Mouse (Mus musculus) telencephalon, adult 2 months (tissue): Measurements from ENCODE around the gene Pou2f2.

ENCODE experiments used
- DNase-seq: peaks from one replicate; pipeline ENCODE4 v3.0.0-alpha.2; 2011; ENCODE audit warnings: low read depth, low spot score

Gene Pou2f2

DNA sequence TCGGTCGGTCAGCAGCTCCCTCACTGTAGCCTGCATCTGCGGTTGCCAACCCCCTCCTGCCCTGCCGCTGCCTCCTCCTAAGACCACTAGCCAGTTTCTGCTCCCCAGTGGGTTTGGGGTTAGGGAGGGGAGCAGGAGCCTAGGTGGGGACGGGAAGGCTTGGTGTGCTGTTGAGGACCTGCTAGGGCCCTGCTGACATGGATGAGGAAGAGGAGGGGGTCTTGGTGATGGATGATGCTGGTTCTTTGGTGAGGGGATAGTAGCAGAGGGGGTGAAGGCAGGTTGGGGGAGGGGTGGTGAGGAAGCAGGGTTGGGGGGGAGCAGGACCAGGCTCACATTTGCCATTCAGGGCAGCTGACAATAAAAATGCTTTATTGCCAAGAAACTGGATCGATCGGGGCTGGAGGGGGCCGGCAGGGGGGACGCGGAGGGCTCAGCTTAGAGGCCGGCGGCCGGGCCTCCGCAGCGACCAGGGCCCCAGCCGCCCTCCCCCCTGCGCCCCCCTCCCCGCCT is 29.3 kb downstream of the Pou2f2 start:
- no peak for DNase-seq

DNA sequence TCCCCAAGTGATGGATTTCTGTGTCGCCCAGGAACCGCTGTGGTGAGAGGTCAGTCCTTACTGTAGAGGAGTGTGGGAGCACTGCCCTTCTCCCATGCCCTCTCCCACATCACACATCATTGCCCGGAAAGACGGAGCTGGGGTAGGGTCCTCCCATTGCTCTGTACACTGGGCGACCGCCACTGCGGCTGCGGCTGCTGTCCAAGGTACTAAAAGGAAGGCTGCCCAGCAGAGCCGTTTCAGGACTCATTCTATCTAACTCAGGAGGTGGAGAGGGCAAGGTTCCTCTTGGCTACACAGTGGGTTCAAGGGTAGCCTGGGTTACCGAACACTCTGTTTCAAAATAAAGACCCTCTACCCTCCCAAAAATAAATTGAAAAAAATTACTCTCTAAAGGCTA is 33.6 kb downstream of the Pou2f2 start:
- no peak for DNase-seq

DNA sequence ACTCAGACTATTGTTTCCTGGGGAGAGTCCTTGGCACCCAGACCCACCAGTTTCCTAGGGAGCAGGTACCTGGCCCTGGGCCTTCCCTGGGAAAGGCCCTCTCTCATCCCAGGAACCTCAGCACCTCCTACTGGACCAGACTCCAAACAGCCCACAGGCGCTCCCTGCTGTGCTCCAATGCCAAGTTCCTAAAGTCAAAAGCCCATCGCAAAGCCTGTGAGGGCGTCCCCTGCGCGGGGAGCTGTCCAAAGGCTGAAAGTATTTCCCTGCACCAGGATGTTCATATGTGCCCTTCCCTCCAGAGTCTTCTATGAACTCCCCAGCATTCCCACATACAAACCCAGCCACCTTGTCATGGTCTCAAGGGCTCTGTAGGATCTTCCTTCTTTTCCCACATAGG is 37.8 kb downstream of the Pou2f2 start:
- DNase-seq = no peak

DNA sequence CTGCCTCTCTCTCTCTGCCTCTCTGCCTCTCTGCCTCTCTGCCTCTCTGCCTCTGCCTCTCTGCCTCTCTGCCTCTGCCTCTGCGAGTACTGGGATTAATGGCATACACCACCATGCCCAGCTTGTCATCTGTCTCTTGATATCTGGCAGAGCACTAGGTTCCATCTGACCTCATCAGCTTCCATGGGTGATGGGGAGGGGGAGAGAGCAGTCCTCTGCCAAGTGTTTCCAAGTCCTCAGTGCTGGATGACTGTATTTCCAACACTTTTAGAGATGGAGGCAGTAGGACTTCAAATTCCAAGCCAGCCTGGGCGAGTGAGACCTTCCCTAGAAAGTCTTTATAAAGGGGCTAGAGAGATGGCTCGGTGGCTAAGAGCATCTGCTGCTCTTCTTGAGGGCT is 42.0 kb downstream of the Pou2f2 start:
- no peak for DNase-seq

DNA sequence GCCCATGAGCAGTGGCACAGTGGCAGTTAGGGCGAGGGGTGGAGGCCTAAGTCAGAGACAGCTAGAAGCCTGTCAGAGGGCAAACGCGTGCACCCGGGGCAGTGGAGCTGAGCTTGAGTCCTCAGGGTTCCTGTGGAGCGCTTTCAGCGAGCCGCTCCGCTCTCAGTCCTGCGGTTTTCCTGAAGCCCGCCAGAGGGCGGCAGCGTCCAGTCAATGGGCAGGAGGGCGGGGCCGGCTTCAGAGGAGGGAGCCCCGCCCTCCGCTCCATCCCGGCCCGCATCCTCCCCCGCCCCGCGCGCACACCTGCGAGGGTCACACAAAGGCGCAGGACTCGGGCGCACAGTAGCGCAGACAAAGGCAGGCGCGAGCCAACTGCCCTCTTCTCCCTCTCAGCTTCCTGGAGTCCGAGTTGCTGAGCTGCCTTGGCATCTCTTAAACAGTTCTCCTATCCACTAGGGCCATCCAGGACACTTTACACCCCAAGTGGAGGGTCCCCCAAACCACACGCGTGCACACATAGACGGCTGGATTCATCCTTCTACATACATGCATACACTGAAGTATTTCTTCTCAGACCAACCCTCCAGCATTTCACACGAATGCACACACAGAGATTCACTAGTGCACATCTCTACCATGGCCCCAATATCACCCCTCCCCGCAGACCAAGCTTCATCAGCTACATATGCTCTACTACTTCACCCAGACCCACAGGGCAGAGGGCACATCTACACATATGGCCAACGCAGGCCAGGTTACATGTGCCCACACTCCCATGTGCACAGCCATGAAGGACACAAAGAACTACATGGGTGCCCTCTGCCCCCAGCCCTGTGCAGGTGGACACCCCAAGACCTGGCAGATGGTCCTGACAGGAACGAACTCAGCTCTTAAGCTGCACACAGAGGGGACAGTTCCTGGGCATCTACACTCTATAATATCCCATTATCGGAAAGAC is 46.2 kb downstream of the Pou2f2 start:
- peak; percentile 26 for DNase-seq

DNA sequence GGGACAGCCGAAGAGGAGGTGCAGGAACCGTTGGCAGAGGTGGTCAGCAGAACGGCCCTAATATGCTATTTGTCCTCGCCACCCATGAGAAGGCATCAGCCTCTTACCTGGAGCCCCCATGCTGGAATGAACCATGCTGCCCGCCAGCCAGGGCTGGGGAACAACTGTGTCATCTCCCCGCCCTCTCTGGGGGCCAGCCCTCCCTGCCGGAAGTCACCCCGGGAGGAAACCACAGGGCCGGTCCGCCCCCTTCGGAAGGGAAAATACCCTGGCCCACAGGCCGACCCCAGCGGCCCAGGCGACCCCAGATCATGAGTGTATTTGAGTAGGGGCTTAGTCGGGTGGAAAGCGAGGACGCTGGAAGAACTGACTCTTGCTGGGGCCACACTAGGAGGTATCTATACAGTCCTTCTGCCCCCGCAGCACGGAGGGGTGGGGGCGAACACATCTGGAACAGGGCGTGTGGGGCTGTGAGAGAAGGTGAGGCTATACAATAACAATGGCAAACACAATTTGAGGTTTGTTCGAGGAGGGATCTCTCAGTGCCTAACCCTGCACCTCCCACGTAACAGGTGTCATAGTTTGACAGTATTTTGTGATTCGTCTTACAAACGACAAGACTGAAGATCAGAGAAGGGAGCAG is 47.1 kb downstream of the Pou2f2 start:
- DNase-seq = no peak

DNA sequence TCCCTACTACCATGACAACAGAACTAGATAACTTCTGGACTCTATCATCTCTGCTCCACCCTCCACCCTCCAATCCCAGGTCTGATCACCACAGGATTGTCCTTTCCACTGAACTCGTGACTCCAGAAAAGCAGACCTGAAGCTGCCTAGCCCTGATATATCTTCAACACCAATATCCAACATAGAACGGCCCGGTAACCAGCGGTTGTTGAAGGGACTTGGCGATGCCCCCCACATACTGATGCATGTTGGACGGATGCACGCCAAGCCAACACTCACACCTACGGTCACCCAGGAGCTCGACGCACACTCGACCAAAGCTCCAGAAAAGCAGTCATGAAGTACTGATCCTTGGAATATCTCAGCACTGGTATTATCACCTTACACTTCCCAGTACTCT is 48.3 kb downstream of the Pou2f2 start:
- no peak for DNase-seq

DNA sequence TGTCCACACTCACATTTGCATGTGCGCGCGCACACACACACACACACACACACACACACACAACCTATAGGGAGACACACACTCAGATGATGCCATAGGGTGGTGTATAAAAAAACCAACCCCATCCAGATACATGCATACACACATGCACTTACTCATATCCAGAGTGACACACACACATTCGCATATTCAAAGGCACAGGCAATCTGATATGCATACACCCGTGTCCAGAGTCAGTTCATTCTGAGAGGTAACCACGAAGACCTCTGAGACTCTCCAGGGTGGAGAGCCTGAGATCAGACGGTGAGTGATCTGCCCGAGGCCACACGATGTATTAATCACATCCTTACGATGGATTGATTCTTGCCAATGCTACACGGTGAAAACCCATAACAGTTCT is 49.0 kb downstream of the Pou2f2 start:
- no peak for DNase-seq

DNA sequence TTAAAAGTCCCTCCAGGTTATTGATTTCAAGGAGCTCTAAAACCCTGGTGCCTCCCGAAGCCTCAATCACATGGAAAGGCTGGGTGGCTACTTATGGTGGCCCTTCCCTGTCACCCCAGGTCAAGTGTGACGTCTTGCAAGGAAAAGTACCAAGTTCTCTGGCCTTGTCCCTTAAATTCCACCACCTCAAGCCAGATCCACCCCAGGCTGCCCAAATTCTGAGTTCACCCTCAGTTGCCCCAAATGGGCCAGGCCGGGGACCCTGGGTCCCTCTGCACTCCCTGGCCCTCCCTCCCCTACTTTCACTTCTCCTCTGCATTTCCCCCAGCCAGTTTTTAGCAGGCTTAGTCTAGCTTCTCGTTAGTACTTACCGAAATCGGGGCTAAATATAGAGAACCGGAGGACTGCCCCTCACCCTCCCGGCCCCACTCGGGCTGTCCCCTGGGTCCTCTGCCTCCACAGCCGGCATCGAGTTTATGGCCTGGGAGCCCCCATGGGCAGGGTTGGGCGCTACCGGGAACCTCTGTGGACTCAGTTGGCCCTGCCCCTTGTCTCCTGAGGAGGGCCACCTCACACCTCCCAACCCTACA is 50.0 kb downstream of the Pou2f2 start:
- no peak for DNase-seq

DNA sequence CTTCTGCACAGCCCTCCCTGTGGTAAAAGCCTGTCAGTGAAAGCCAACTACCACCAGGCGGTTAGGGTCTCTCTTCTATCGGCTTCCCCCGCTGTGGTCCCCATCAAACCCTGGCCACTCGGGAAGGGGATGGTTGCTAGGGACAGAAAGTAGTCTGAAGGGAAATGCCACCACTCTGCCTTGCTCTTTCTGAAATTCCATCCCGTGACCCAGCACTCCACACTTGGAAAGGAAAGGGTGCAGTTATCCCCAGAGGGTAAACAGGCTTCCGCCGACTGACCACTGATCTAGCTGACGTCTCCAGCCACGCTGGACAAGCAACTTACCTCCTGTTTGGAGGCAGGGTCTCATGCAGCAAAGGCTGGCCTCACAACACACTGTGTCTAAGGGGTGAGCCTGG is 51.6 kb downstream of the Pou2f2 start:
- no peak for DNase-seq

DNA sequence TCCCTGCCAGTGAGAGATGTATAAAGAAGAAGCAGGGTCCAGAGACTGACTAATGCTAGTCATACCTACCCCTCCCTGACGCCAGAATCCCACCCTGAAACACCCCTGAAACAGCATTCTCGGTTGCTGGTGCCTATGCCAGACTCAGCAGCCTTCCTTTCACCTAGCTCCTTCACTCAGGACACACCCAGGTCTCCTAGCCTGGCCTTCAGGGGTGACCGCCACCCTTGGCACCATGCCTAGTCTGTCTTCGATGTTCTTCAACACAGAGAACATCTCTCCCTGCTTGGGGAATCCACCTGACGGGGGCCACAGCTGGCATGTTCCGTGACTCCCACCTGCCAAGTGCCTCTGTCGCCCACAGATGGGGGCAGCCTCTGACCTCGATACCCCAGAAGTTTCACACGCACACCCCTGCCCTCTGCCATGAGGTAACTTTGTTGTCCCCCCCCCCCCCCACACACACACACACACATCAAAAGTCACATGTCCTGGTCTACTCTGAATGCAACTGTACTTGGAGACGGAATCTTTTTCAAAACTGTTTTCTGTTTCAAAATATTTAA is 53.7 kb downstream of the Pou2f2 start:
- no peak for DNase-seq

DNA sequence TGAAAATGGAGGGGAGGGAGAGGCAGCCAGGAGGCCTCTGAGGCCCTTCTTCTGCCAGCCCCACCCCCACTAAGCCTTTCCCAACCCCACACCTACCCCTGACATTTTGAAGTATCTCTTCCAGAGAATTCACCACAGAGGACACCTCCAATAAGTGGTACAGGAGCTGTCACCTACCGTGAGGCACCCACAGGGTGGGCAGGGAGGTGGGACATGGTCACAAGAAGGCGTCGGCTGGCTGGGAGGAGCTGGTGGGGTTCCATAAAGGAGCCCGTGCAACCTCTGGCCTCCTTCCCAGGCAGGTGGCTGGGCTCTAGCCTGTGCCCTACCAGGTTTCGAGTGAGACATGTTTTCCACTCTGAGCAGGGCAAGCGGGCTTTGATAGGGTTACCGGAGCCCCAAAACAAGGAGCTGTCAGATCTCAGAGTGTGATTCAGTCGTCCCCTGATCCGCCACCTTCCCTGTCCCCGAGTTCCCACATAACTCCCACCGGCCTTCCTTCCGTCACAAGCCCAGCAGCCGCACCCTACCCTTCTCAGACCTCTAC is 58.2 kb downstream of the Pou2f2 start:
- no peak for DNase-seq

DNA sequence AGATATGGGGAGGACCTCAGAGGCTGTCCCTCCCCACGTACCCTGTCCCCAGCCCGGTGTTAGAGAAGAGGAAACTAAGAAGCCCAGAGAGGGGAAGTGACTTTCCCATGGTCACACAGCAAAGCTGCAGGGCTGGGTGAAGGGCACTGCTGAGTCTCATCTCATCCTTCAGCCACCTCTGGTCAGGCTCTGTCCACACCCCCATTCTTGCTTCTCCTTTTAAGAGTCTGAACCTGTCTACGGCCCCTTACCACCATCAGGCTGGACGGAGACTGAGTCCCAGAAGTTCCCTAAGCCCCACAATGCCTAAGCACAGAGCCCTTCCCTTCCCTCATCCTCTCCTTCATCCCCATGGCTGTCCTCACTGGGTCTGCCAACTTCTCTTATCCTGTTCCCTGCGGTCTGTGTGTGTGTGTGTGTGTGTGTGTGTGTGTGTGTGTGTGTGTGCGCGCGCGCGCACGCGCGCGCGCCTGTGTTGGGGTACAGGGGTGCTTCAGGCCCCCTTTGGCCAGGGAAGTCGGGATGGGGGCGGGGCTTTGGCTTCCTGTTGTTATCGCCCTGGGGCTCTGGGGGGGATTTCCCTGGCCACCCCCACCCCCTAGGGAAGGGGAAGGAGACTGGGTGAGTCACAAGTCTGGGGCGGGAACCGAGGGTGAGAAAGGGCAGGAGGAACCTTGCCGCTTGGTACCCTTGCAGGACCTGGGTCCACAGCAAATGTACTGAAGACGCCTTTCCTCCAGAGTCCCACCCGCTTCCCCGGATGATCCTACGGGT is 59.3 kb downstream of the Pou2f2 start:
- no peak for DNase-seq

DNA sequence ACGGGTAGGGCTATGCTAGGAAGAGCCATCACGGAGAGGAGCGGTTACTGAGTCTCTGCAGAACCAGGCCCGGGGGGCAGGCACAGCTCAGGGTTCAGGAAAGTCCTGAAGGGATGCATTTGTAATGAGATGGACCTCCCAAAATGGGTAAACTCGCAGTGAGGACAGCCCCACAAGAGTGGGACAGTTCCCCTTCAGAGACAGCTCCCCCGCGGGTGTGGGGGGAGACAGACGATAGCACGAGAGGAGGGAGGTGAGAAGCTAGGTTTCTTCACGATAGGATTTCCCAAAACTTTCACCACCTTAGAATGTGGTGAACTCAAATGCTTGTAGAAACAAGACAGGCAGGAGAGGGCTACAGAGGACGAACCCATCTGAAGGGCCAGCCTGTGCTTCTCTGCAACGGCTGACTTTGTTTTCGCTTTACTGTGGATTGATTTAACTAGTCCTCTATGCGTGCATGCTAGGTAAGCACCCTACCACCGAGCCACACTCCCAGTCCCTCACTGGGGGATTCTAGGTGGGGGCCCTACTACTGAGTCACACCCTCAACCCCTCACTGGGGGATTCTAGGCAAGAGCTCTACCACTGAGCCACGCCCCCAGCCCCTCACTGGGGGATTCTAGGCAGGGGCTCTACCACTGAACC is 66.4 kb downstream of the Pou2f2 start:
- no peak for DNase-seq

DNA sequence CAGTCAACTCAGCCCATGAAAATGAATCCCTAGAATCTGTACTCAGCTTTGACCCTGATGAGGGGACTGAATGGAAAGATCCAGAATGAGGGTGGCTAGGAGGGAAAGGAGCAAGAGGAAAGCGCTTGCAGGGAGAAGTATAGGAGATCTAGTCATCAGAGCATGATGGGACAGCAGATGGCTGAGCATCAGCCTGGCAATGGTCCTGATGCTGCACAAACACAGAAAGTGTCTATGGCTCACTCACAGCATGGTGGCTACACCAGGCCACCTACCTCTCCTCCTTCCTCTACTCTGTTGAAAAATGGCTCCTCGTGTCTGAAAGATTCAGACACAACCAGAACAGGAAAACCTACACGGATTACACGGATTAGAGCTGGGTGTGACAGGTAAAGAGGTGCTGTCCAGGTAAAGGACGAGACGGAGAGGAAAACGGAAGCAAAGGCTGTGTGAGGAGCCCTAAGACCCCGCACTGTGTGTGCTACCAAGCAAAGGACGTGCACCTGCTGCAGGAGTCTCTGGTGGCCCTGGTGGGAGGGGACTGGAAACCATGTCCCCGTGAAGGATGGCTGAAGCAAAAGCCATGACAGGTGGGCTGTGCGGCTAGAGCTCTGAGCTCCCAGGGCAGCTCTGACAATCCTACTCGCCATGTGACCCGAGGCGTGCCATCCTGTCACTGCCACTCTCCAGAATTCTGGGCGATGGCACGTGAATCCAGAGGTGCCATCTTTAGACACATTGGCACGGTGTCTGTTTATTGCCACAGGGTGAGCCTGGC is 67.2 kb downstream of the Pou2f2 start:
- DNase-seq = peak; percentile 64

DNA sequence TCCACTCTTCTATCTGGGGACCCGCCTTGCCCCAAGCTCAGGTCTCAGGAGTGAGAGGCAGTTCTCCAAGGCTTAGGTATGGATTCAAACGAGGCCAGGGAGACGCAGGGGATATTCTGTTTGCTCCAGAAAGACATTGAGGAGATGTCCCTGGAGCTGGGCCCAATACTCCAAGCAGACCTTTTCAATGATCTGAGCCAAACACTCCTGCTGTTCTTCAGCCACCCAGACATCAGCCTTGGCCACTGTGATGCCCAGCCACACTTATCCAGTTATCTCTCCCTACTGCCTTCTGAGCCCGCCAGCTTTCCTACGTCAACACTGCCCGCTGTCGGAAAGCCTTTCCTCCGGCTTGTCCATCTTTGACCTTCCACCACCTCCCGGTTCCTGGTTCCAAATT is 69.2 kb downstream of the Pou2f2 start:
- no peak for DNase-seq

DNA sequence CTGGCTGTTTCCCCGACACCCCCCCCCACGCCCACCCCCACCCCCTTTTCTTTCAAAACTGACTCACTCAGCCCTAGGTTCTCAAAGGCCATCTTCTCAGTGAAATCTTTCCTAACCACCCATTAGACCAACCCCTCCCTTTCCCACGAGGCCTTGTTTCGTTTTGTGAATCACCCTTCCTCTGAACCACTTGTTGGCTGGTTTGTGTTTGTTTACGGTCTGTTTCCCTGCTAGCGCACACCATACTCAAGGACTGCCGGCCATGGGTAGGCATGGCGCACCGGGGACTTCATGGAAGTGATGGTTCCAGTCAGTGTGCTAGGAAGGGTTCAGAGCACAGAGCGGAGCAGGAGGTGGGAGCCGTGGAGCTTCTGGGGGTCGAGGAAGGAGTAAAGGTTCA is 70.2 kb downstream of the Pou2f2 start:
- no peak for DNase-seq

DNA sequence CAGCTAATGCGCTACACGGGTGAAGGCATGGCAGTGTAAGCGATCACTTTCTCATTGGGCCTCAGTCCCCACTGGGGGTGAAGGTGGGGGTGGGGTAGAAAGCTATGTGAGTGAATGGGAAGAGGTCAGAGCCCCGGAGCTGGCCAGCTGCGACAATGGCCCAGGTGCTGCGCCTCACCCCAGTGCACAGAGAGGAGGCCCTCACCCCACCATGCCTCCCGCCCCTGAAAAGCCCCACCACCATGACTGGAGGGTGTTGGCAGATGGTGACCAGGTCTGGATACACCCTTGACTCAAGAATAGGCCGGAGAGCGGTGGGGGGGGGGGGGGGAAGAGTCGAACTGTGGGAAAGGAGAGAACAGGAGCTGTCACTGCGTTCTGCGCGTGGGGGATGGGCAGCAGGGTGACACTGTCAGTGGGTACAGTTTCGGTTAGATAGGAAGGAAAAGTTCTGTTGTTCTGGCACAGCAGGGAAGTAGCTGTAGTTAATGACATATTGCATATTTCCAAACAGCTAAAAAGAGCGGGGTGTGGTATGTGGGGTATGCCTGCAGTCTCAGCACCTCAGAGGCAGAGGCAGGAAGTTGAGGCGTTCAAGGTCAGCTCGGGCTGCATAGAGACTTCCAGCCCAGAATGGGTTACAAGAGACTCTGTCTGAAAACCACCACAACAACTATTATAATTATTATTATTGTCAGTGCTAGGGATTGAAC is 72.6 kb downstream of the Pou2f2 start:
- DNase-seq = no peak
